Mouse (Mus musculus) liver, embryonic 14.5 days (tissue): ENCODE data around the gene Galnt16.

Experiments used
- CTCF ChIP-seq: IDR thresholded peaks from 2 replicates; pipeline ENCODE4 v1.5.1; 2016; ENCODE audit warnings: antibody characterized with exemption, low read depth, control low read depth
- EP300 ChIP-seq: IDR thresholded peaks from 2 replicates; pipeline ENCODE4 v1.6.1; 2016; ENCODE audit warnings: antibody characterized with exemption, low read depth

GRCm38 (mm10) chr12:80602432-80602831, 84.4 kb downstream of the Galnt16 start:
- TF ChIP-seq CTCF (no peak), EP300 (no peak)
